Mouse (Mus musculus) liver, adult 2 months (tissue): Measurements from ENCODE around the gene Ulk4.

Experiments
- CTCF ChIP-seq: fragments of 200-500 bp; IDR thresholded peaks from 2 replicates; pipeline ENCODE4 v1.5.1; 2011; ENCODE audit warnings: low read depth, low read length, control low read depth
- POLR2A ChIP-seq: fragments of 200-500 bp; IDR thresholded peaks from 2 replicates; pipeline ENCODE4 v1.6.1; 2011; ENCODE audit warnings: low read length, control low read depth; ENCODE audit not compliant: insufficient read depth; ENCODE audit errors: extremely low read depth

- TF ChIP-seq POLR2A: no peak
- TF ChIP-seq CTCF: no peak
Measured at GRCm38 (mm10) chr9:121044471-121045206, 232.4 kb downstream of the Ulk4 start.
